Mouse (Mus musculus) CH12F3 (cell line): ENCODE measurements around the gene Barx1.

Source experiments
- in situ Hi-C: fragments of 300-500 bp; cut with MboI; formaldehyde crosslinking; loops from 2 replicates; pipeline ENCODE4 v1.14.3; 2020; ENCODE audit warnings: low sequenced_read_pairs

Gene Barx1

GRCm38 (mm10) chr13:48662431-48663143 lies at the start of gene Barx1:
Gene Barx1, plus strand, starts transcription at chr13:48662998.
- in situ Hi-C loops, result loop anchor here (25.0 kb wide), 2 partner anchors 375 to 500 kb away; no protein-coding TSS in a partner anchor

- in situ Hi-C loops, result no loop called here
Observed at GRCm38 (mm10) chr13:48614525-48614924, 48.3 kb upstream of the Barx1 start.

GRCm38 (mm10) chr13:48617774-48618173 lies 45.0 kb upstream of the Barx1 start:
- in situ Hi-C loops, result no loop called here

- in situ Hi-C loops, result no loop called here
Observed at GRCm38 (mm10) chr13:48618890-48619289, 43.9 kb upstream of the Barx1 start.

- in situ Hi-C loops, result no loop called here
Observed at GRCm38 (mm10) chr13:48624968-48625398, 37.8 kb upstream of the Barx1 start.

- in situ Hi-C loops, result no loop called here
Observed at GRCm38 (mm10) chr13:48625433-48626184, 37.2 kb upstream of the Barx1 start, which contains the start of gene Ptpdc1. Gene Ptpdc1, minus strand, starts transcription at chr13:48625664.

GRCm38 (mm10) chr13:48631691-48632090 lies 31.1 kb upstream of the Barx1 start:
- in situ Hi-C loops, result no loop called here

GRCm38 (mm10) chr13:48637706-48638105 lies 25.1 kb upstream of the Barx1 start:
- in situ Hi-C loops, result loop anchor here (5.0 kb wide), 1 partner anchor 110 kb away; no protein-coding TSS in a partner anchor

- in situ Hi-C loops, result loop anchor here (5.0 kb wide), 1 partner anchor 112 kb away; no protein-coding TSS in a partner anchor
Observed at GRCm38 (mm10) chr13:48639570-48639969, 23.2 kb upstream of the Barx1 start.

GRCm38 (mm10) chr13:48643072-48643471 lies 19.7 kb upstream of the Barx1 start:
- in situ Hi-C loops, result no loop called here

GRCm38 (mm10) chr13:48643991-48644390 lies 18.8 kb upstream of the Barx1 start:
- in situ Hi-C loops, result no loop called here

GRCm38 (mm10) chr13:48646696-48647095 lies 16.1 kb upstream of the Barx1 start:
- in situ Hi-C loops, result no loop called here

- in situ Hi-C loops, result loop anchor here (5.0 to 25.0 kb wide), 3 partner anchors 157 to 512 kb away; no protein-coding TSS in a partner anchor
Observed at GRCm38 (mm10) chr13:48650615-48651014, 12.2 kb upstream of the Barx1 start.

GRCm38 (mm10) chr13:48651132-48652065 lies 11.4 kb upstream of the Barx1 start:
- in situ Hi-C loops, result loop anchor here (5.0 to 25.0 kb wide), 3 partner anchors 156 to 511 kb away; no protein-coding TSS in a partner anchor

GRCm38 (mm10) chr13:48653788-48654770 lies 8.7 kb upstream of the Barx1 start:
- in situ Hi-C loops, result loop anchor here (5.0 to 25.0 kb wide), 3 partner anchors 153 to 508 kb away; no protein-coding TSS in a partner anchor

GRCm38 (mm10) chr13:48655637-48656036 lies 7.2 kb upstream of the Barx1 start:
- in situ Hi-C loops, result loop anchor here (25.0 kb wide), 2 partner anchors 382 to 507 kb away; no protein-coding TSS in a partner anchor

GRCm38 (mm10) chr13:48657791-48658190 lies 5.0 kb upstream of the Barx1 start:
- in situ Hi-C loops, result loop anchor here (25.0 kb wide), 2 partner anchors 380 to 505 kb away; no protein-coding TSS in a partner anchor

- in situ Hi-C loops, result loop anchor here (25.0 kb wide), 2 partner anchors 379 to 504 kb away; no protein-coding TSS in a partner anchor
Observed at GRCm38 (mm10) chr13:48658588-48659253, 4.1 kb upstream of the Barx1 start.
